Mouse (Mus musculus) E14TG2a.4 (cell line): Measurements from ENCODE around the gene Klf13.

Experiments
- H3K27me3 ChIP-seq: 2 replicates; pipeline ENCODE4 v1.6.1; 2014; ENCODE audit warnings: low read length, control low read depth; ENCODE audit not compliant: insufficient read depth
- H3K36me3 ChIP-seq: 2 replicates; pipeline ENCODE4 v1.6.1; 2014; ENCODE audit warnings: low read length, control low read depth; ENCODE audit not compliant: insufficient read depth
- H3K4me1 ChIP-seq: replicated peaks from 2 replicates; pipeline ENCODE4 v1.6.1; 2014; ENCODE audit warnings: low read depth, low read length, control low read depth
- H3K4me3 ChIP-seq: replicated peaks from 2 replicates; pipeline ENCODE4 v1.5.1; 2014; ENCODE audit warnings: mild to moderate bottlenecking, low read length
- H3K9me3 ChIP-seq: 2 replicates; pipeline ENCODE4 v1.6.1; 2014; ENCODE audit warnings: low read length, control low read depth
- CTCF ChIP-seq: conservative IDR thresholded peaks from 2 replicates; pipeline ENCODE4 v1.5.1; 2014; ENCODE audit warnings: low read length
- NANOG ChIP-seq: IDR thresholded peaks from 2 replicates; pipeline ENCODE4 v1.6.1; 2014; ENCODE audit warnings: borderline replicate concordance, low read length, mixed read lengths
- POU5F1 ChIP-seq: IDR thresholded peaks from 2 replicates; pipeline ENCODE4 v1.6.1; 2014; ENCODE audit warnings: low read length, borderline replicate concordance

Gene Klf13

DNA sequence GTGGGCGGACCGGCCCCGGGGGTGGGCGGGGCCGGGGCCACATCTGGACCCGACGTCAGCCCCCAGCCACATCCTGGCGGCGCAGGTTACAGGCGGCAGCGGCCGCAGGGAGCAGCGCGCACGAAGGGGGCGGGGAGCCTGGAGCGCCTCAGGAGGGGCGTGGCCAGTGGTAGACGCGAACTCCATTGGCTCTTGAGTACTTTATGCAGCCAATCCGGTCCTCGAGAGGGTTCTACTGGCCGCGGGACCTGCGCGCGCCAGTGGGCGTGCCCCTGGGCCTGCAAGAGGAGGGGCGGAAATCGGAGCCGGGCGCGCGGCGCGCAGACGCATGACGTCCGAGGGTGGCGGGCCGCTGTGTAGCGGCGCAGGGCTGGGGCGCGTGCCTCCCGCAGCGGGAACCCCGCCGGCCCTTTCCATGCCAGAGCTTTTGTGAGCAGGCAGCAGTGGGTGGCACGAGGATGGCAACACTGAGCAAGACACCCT lies at the start of gene Klf13:
TSS of gene Klf13 (minus strand) at position 2 of the 483 bp plus-strand sequence.
- peaks cover 8% of the 10 kb centered on the region for H3K36me3 ChIP-seq
- TF ChIP-seq CTCF (no peak), NANOG (no peak), POU5F1 (no peak)
- H3K4me1 ChIP-seq = peaks cover 54% of the 10 kb centered on the region
- peak within 1 kb of the TSS; percentile 93 for H3K4me3 ChIP-seq
- H3K9me3 ChIP-seq = no peaks in the 10 kb centered on the region
- no peaks in the 10 kb centered on the region for H3K27me3 ChIP-seq

DNA sequence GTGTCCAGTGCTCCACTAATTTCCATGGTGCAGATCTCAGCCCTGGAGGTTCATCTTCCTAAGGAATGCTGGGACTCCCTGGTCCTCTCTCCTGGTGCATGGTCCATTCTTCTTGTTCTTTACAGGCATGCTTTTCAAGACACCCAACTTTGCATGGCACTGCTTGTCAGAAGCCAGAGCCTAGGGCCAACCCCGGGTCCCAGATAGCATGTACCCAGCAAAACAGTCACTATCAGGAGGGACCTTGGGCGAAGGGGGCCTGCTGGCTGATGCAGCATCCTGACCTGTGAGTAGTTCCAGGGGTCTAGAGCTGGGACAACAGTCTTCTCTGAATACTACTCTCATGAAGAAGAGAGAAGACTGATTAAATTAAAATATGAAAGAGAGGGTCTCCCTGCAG lies 49.7 kb upstream of the Klf13 start:
- no peak for TF ChIP-seq POU5F1
- TF ChIP-seq CTCF = no peak
- no peak for TF ChIP-seq NANOG
- H3K27me3 ChIP-seq = peaks cover 11% of the 10 kb centered on the region
- H3K9me3 ChIP-seq = no peaks in the 10 kb centered on the region
- no peaks in the 10 kb centered on the region for H3K36me3 ChIP-seq
- H3K4me1 ChIP-seq = peaks cover 44% of the 10 kb centered on the region
- no peak overlapping the region for H3K4me3 ChIP-seq

DNA sequence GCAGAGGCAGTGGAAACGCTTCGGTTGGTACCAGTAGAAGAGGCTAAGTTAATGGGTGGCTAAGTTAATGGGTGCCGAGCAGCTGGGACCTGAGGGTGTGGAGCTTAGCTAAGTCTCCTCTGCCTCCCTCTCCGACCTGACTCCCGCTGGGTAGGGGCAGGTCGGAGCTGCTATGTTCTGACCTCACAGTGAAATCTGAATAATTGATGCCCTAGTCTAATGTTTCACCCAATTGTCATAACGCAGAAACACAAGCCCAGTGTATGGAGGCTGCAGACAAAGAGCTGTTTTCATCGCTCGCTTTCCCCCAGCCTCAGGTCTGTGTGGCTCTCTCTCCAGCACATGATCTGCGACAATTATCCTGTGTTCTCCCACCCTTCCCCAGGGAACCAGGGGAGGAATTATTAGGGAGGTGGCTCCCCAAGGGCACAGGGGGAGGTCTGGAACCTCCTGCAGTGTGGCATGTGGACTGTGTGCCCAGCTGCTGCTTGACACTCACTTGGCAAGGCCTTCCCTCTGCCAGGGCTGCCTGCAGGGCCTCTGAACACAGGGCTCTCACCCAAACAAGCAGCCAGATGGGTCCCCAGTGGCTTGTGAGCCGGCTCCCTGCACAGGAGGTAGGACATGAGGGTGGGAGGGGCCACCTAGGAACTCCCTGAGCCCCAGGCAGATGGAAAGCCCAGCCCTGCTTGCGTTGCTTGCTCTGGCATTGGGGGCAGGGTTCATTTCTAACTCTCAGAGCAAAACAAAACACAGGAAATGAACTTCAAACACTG lies 47.9 kb upstream of the Klf13 start:
- peaks cover 35% of the 10 kb centered on the region for H3K4me1 ChIP-seq
- peak overlapping the region; percentile 20; the same call in 1 of the 2 replicates for H3K4me3 ChIP-seq
- H3K36me3 ChIP-seq = no peaks in the 10 kb centered on the region
- no peak for TF ChIP-seq CTCF
- TF ChIP-seq NANOG = no peak
- TF ChIP-seq POU5F1 = no peak
- no peaks in the 10 kb centered on the region for H3K9me3 ChIP-seq
- H3K27me3 ChIP-seq = peaks cover 11% of the 10 kb centered on the region

DNA sequence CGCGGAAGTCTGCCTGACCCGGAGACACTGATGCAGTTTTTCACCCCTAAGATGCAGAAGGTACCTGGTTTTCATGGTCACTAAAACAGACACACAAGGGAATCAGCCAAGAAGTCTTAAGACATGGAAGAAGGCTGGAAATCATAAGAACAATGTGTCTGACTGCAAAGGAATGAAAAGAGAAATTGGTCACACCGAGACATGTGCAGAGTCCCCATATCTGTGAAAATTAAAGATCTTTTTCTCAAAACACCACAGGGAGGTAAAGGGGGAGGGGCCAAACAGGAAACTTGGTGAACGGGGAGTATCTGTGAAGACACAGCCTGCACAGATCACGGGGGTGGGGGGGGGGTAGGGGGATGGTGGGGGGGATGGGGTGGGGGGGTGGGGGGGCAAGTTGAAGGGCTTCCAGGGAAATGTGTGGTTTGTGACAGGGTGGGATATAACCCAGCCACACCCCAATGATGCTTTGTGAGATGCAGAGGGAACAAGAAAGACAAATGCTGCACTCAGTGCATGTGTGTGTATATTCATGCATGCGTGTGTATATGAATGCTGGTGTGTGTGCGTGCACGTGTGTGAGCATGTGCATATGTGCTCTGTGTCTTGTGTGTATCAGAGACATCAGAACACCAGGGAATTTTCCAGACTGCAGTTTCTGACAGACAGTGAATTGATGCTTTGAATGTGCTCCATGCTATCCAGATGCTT lies 47.1 kb upstream of the Klf13 start:
- no peak for TF ChIP-seq NANOG
- no peak for TF ChIP-seq CTCF
- TF ChIP-seq POU5F1 = no peak
- Histone ChIP-seq H3K4me3 (no peak overlapping the region), H3K4me1 (peaks cover 31% of the 10 kb centered on the region)

DNA sequence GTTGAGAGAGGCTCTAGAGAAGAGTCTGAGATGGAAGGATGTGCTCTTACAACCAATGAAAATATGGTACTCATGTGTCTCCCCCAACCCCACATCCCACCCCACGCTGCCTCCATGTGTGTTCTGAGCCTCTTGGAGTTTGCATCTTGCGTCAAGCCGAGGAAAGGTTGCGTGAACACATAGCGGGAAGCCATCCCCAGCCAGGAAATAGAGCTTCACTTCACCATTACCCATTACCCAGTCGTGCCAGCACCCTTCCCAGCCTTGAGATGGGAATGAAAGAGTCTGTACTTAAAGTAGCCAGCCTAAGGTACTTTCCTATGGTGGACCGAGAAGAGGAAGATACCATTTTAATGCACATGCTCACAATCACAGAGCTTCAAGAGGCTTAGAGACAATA lies 46.6 kb upstream of the Klf13 start:
- no peak for TF ChIP-seq NANOG
- TF ChIP-seq POU5F1 = no peak
- no peak for TF ChIP-seq CTCF
- H3K4me1 ChIP-seq = peaks cover 26% of the 10 kb centered on the region
- H3K9me3 ChIP-seq = no peaks in the 10 kb centered on the region
- H3K27me3 ChIP-seq = peaks cover 5% of the 10 kb centered on the region
- no peaks in the 10 kb centered on the region for H3K36me3 ChIP-seq
- no peak overlapping the region for H3K4me3 ChIP-seq

More for the DNA sequence above, 47.1 kb upstream of the Klf13 start:
- peaks cover 8% of the 10 kb centered on the region for H3K27me3 ChIP-seq
- H3K9me3 ChIP-seq = no peaks in the 10 kb centered on the region
- no peaks in the 10 kb centered on the region for H3K36me3 ChIP-seq

DNA sequence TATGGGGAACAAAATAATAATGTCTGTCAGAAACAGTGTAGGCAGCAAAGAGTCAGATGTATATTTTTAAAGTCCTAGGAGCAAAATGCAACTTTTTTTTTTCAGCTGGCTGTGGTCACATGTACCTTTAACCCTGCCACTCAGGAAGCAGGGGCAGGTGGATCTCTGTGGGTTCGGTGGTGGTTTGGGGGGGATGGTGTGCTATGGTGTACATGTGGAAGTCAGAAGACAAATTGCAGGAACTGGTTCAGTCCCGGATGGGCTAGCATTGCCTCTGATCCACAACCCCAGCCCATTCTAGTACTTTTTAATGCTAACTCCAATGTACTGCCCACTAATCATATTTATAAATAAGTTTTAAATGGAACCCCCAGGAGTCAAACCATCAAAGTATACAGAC lies 45.6 kb upstream of the Klf13 start:
- Histone ChIP-seq H3K4me1 (peaks cover 23% of the 10 kb centered on the region), H3K36me3 (no peaks in the 10 kb centered on the region), H3K27me3 (peaks cover 5% of the 10 kb centered on the region), H3K4me3 (no peak overlapping the region), H3K9me3 (no peaks in the 10 kb centered on the region)
- TF ChIP-seq CTCF = no peak
- TF ChIP-seq POU5F1 = no peak
- no peak for TF ChIP-seq NANOG

DNA sequence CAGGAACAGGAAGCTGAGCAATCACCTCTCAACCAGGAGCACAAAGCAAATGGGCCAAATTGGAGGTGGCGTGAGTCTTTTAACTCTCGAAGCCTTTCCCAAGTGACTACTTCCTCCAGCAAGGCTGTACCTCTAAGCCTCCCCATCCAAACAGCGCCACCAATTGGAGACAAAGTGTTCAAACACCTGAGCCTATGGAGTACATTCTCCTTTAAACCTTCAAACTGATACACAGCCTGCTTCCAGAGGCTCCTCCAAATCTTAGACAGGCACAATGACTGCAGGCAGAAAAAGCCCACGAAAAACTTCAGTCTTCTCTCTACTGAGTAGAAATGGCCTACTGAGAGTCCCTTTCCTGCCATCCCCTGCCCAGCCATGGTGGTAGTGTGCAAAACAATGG lies 38.9 kb upstream of the Klf13 start:
- Histone ChIP-seq H3K9me3 (peaks cover 5% of the 10 kb centered on the region), H3K27me3 (no peaks in the 10 kb centered on the region), H3K4me3 (no peak overlapping the region), H3K36me3 (no peaks in the 10 kb centered on the region), H3K4me1 (peaks cover 8% of the 10 kb centered on the region)
- TF ChIP-seq CTCF (peak; percentile 3), NANOG (no peak)

DNA sequence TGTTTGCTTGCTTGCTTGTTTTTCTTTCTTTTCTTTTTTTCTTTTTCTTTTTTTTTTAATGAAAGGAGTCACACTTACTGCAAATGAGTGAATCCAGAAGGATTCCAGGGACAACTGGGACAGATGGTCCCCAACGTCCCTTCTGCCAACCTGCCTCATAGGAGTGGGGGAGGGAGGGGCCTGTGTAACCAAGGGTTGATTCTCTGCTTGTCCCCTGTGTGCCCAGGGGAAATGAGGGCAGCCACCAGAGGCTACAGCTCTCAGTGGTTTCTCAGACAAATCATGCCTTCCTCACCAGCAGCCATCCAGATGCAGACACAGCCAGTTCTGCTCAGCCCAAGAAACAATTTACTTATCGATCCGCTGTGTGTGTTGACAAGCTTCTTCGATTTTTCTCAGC lies 32.3 kb upstream of the Klf13 start:
- Histone ChIP-seq H3K9me3 (no peaks in the 10 kb centered on the region), H3K27me3 (no peaks in the 10 kb centered on the region), H3K36me3 (no peaks in the 10 kb centered on the region), H3K4me3 (no peak overlapping the region), H3K4me1 (peaks cover 11% of the 10 kb centered on the region)
- TF ChIP-seq NANOG (no peak), POU5F1 (no peak), CTCF (no peak)

DNA sequence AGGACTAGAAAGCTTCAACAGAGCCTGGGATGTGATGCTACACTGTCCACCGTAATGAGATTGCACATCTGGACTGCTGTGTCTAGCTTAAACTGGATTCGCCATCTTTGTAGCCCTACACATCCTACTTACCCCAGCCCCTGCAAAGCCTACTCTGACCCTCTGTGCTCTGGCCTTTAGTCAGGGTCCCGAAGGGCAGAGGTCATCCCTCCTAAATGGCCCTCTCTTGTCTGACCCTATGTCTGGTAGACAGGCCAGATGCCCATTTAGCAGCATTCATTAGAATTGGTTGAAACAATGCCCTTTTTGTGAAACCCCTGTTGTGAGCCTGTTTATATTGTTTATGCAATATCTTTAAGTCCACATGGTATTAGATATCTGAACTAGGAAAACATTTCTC lies 31.2 kb upstream of the Klf13 start:
- no peaks in the 10 kb centered on the region for H3K9me3 ChIP-seq
- no peak for TF ChIP-seq NANOG
- TF ChIP-seq POU5F1 = no peak
- no peak for TF ChIP-seq CTCF

More for the DNA sequence above, 31.2 kb upstream of the Klf13 start:
- H3K4me1 ChIP-seq = peaks cover 20% of the 10 kb centered on the region
- H3K27me3 ChIP-seq = no peaks in the 10 kb centered on the region
- H3K36me3 ChIP-seq = no peaks in the 10 kb centered on the region
- no peak overlapping the region for H3K4me3 ChIP-seq
